Mouse (Mus musculus) left cerebral cortex, adult 8-10 months (tissue): Measurements from ENCODE around the gene Tspan5. TPM values are rescaled to one million over a fixed set of nuclear protein-coding genes. Genes with fewer than 3 reads are reported as not detected.
A peak's percentile ranks its signal among the peaks of the same experiment; 100 is the strongest.

ENCODE experiments used
- DNase-seq, 2 experiments: peaks; one replicate each; pipeline ENCODE4 v3.0.0; 2022; ENCODE audit warnings: low spot score in 2 of 2
- total RNA-seq, 4 experiments: library from RNA; stranded (reverse); gene quantifications; 2 replicates each; pipeline ENCODE4 v1.2.4; 2022

Tspan5 gene
- total RNA-seq, 4 experiments from 2014 or later = 217 to 260 (median 233) TPM

GRCm38 (mm10) chr3:138843180-138843579, 101.2 kb downstream of the Tspan5 start:
- DNase-seq = no peak

GRCm38 (mm10) chr3:138843641-138844040, 101.6 kb downstream of the Tspan5 start:
- DNase-seq = no peak

- peak in 1 of 2 experiments; percentile 5 for DNase-seq
These were observed 103.8 kb downstream of the Tspan5 start for GRCm38 (mm10) chr3:138845820-138846219.

- DNase-seq = no peak
These were observed 105.8 kb downstream of the Tspan5 start for GRCm38 (mm10) chr3:138847809-138848208.

GRCm38 (mm10) chr3:138849755-138850301, 107.8 kb downstream of the Tspan5 start:
- no peak for DNase-seq

GRCm38 (mm10) chr3:138851876-138852275, 109.9 kb downstream of the Tspan5 start:
- no peak for DNase-seq

GRCm38 (mm10) chr3:138852982-138853689, 111.1 kb downstream of the Tspan5 start:
- DNase-seq = no peak

GRCm38 (mm10) chr3:138853996-138854836, 112.2 kb downstream of the Tspan5 start:
- peak in 1 of 2 experiments; percentile 42 for DNase-seq

GRCm38 (mm10) chr3:138855387-138855786, 113.4 kb downstream of the Tspan5 start:
- DNase-seq = no peak

- no peak for DNase-seq
These were observed 115.0 kb downstream of the Tspan5 start for GRCm38 (mm10) chr3:138856946-138857345.

GRCm38 (mm10) chr3:138857805-138858546, 116.0 kb downstream of the Tspan5 start:
- DNase-seq = peak in 1 of 2 experiments; percentile 15

GRCm38 (mm10) chr3:138858649-138859048, 116.7 kb downstream of the Tspan5 start:
- no peak for DNase-seq

GRCm38 (mm10) chr3:138859166-138859565, 117.2 kb downstream of the Tspan5 start:
- DNase-seq = peak in 1 of 2 experiments; percentile 67

GRCm38 (mm10) chr3:138859666-138860065, 117.7 kb downstream of the Tspan5 start:
- peak in 1 of 2 experiments; percentile 23 for DNase-seq

- peak in 1 of 2 experiments; percentile 4 for DNase-seq
These were observed 118.3 kb downstream of the Tspan5 start for GRCm38 (mm10) chr3:138860257-138860760.

- DNase-seq = peak in 1 of 2 experiments; percentile 60
These were observed 119.0 kb downstream of the Tspan5 start for GRCm38 (mm10) chr3:138861032-138861431.

- DNase-seq = no peak
These were observed 119.6 kb downstream of the Tspan5 start for GRCm38 (mm10) chr3:138861589-138861988.

GRCm38 (mm10) chr3:138864166-138864648, 122.2 kb downstream of the Tspan5 start:
- DNase-seq = no peak

GRCm38 (mm10) chr3:138865271-138865670, 123.3 kb downstream of the Tspan5 start:
- no peak for DNase-seq

GRCm38 (mm10) chr3:138867149-138867848, 125.3 kb downstream of the Tspan5 start:
- DNase-seq = no peak
